Mouse (Mus musculus) heart, adult 2 months (tissue): ENCODE data around the gene Zmiz1.

ENCODE experiments used
- CTCF ChIP-seq: fragments of 200-600 bp; IDR thresholded peaks from 2 replicates; pipeline ENCODE4 v1.8.1; 2022; ENCODE audit warnings: antibody characterized with exemption, mild to moderate bottlenecking, moderate library complexity
- EP300 ChIP-seq: fragments of 200-500 bp; IDR thresholded peaks from 2 replicates; pipeline ENCODE4 v1.6.1; 2011; ENCODE audit warnings: low read depth, low read length, control low read depth; ENCODE audit not compliant: insufficient read depth
- POLR2A ChIP-seq: fragments of 200-500 bp; IDR thresholded peaks from 2 replicates; pipeline ENCODE4 v1.6.1; 2011; ENCODE audit warnings: mild to moderate bottlenecking, low read depth, low read length, control low read depth; ENCODE audit not compliant: insufficient read depth

DNA sequence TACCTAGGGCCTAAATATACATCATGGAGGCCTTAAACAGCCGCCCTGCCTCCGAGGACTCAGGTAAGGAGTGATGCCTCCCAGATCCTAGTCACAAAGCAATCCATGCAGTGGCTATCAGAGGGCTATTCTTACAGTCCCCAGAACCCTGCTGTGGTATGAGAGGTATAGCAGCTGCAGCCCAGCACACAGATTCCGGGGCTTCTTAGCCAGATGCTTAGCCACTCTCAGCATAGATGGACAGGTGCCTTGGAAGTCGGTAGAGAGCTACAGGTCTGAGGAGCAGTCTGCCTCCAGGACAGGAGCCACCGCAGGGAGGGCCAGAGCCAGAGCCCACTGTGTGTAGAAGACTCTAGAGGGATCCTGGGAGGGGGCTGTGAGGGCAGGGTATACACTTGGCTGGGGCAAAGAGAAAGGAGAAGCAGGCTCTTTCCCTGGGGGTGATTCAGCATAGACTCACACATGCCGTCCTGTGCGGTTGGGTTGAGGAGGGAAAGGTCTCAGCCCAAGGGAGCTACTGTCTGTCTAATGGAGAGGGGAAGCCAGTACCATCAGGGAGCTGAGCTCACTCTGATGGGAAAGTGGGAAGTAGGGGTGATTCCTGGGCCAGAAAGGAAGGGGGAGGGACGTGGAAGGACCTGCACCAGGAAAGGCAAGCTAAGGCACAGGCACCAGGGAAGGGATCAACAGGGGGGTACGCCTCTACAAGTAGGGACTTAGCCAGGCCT is 27.9 kb downstream of the Zmiz1 start:
- TF ChIP-seq CTCF, result no peak
- TF ChIP-seq EP300, result no peak
- TF ChIP-seq POLR2A, result no peak
